Mouse (Mus musculus): Measurements from ENCODE around the gene Apba3.

DNA sequence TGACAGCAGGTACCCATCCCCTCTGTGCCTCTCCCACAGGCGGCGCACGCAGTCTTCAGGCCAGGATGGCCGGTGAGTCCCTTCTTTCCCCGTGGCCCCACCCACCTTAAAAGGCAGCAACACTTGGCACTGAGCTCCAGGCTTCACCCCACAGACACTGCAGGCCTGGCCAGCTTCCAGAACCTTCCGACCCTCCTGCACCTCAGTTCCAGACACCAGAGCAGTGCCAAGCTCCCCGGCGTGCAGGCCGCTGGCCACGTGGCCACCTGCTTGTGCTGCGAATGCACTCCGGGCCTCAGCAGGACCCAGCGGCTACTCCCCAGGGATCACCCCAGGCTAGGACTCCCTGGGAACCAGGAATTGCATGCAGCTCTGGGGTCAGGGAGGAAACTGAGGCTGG is 46.8 kb downstream of the Apba3 start:
- TF ChIP-seq CTCF (IDR thresholded peaks at IDR 0.05; ENCODE audit: borderline replicate concordance, extremely low read depth, insufficient read depth, insufficient read length) (no peak), POLR2A (IDR thresholded peaks at IDR 0.05; ENCODE audit: borderline replicate concordance, extremely low read depth, insufficient read depth, insufficient read length, poor library complexity, severe bottlenecking) (no peak)
